Mouse (Mus musculus): ENCODE measurements around the gene Usp36. TPM values are rescaled to one million over a fixed set of nuclear protein-coding genes. Genes with fewer than 3 reads are reported as not detected.

Gene Usp36
- polyA plus RNA-seq, 1 experiment from 2014 or later = 13.5 TPM

GRCm38 (mm10) chr11:118212636-118213112, 77.4 kb downstream of the Usp36 start:
- peaks cover 56% of the 10 kb centered on the region for H3K4me1 ChIP-seq (ENCODE audit: control insufficient read depth, insufficient read depth, low read length)
- ATAC-seq (replicated peaks; ENCODE audit: extremely low read depth, insufficient read depth, low FRiP score) = no peak
- H3K36me3 ChIP-seq (ENCODE audit: control insufficient read depth, insufficient read depth) = no peaks in the 10 kb centered on the region
- H3K9ac ChIP-seq (ENCODE audit: low read length) = no peak overlapping the region
- no peak overlapping the region for H3K4me2 ChIP-seq (ENCODE audit: low read depth, low read length)
- 67% methylated on average over 7 of the region's 7 CpGs for WGBS
- H3K9me3 ChIP-seq (replicated peaks; ENCODE audit: control insufficient read depth, low read length) = no peaks in the 10 kb centered on the region
- no peaks in the 10 kb centered on the region for H3K27me3 ChIP-seq (ENCODE audit: control insufficient read depth, insufficient read depth, low read length)
- H3K4me3 ChIP-seq (ENCODE audit: low read length) = no peak overlapping the region
- H3K27ac ChIP-seq (ENCODE audit: low read length) = no peak overlapping the region

- no peaks in the 10 kb centered on the region for H3K9me3 ChIP-seq (replicated peaks; ENCODE audit: control insufficient read depth, low read length)
- no peak for ATAC-seq (replicated peaks; ENCODE audit: extremely low read depth, insufficient read depth, low FRiP score)
- H3K4me2 ChIP-seq (ENCODE audit: low read depth, low read length) = no peak overlapping the region
- H3K27me3 ChIP-seq (ENCODE audit: control insufficient read depth, insufficient read depth, low read length) = no peaks in the 10 kb centered on the region
- H3K9ac ChIP-seq (ENCODE audit: low read length) = no peak overlapping the region; the same call in 1 of the 2 replicates
- WGBS = 54% methylated on average over 10 of the region's 10 CpGs
- peaks cover 60% of the 10 kb centered on the region for H3K4me1 ChIP-seq (ENCODE audit: control insufficient read depth, insufficient read depth, low read length)
- no peak overlapping the region for H3K4me3 ChIP-seq (ENCODE audit: low read length)
- H3K36me3 ChIP-seq (ENCODE audit: control insufficient read depth, insufficient read depth) = no peaks in the 10 kb centered on the region
- H3K27ac ChIP-seq (ENCODE audit: low read length) = peak overlapping the region; percentile 20; the same call in 1 of the 2 replicates
Measured at GRCm38 (mm10) chr11:118211749-118212635, 78.1 kb downstream of the Usp36 start.

DNA sequence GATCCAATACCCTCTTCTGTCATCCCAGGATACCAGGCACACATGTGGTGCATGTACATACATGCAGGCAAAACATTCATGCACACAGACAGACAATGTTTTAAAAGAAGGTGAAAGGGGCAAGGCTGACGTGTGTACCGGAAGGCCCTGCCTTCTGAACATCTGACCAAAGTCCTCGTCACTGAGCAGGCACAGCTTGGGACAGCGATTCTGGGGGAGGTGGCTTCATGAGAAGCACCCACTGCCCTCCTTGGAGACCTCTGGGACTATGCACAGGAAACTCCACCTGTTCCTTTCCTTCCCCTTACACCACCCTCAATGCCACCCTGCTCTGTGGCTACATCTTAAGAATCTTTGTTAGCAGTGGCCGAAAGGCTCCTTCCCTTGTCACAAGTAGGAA, 79.1 kb downstream of the Usp36 start:
- Histone ChIP-seq H3K4me2 (ENCODE audit: low read depth, low read length) (no peak overlapping the region), H3K27ac (ENCODE audit: low read length) (no peak overlapping the region), H3K4me1 (ENCODE audit: control insufficient read depth, insufficient read depth, low read length) (peaks cover 52% of the 10 kb centered on the region), H3K27me3 (ENCODE audit: control insufficient read depth, insufficient read depth, low read length) (no peaks in the 10 kb centered on the region), H3K9ac (ENCODE audit: low read length) (peak overlapping the region; percentile 22; the same call in 1 of the 2 replicates), H3K4me3 (ENCODE audit: low read length) (no peak overlapping the region), H3K36me3 (ENCODE audit: control insufficient read depth, insufficient read depth) (no peaks in the 10 kb centered on the region), H3K9me3 (replicated peaks; ENCODE audit: control insufficient read depth, low read length) (no peaks in the 10 kb centered on the region)
- ATAC-seq (replicated peaks; ENCODE audit: extremely low read depth, insufficient read depth, low FRiP score) = no peak
- WGBS = 80% methylated on average over 5 of the region's 5 CpGs

- no peak overlapping the region for H3K4me2 ChIP-seq (ENCODE audit: low read depth, low read length)
- H3K9ac ChIP-seq (ENCODE audit: low read length) = no peak overlapping the region
- H3K27ac ChIP-seq (ENCODE audit: low read length) = no peak overlapping the region
- no peaks in the 10 kb centered on the region for H3K36me3 ChIP-seq (ENCODE audit: control insufficient read depth, insufficient read depth)
- no peaks in the 10 kb centered on the region for H3K9me3 ChIP-seq (replicated peaks; ENCODE audit: control insufficient read depth, low read length)
- no peak overlapping the region for H3K4me3 ChIP-seq (ENCODE audit: low read length)
- peaks cover 53% of the 10 kb centered on the region for H3K4me1 ChIP-seq (ENCODE audit: control insufficient read depth, insufficient read depth, low read length)
- H3K27me3 ChIP-seq (ENCODE audit: control insufficient read depth, insufficient read depth, low read length) = no peaks in the 10 kb centered on the region
- ATAC-seq (replicated peaks; ENCODE audit: extremely low read depth, insufficient read depth, low FRiP score) = no peak
- WGBS = 63% methylated on average over 4 of the region's 4 CpGs
Measured at GRCm38 (mm10) chr11:118210116-118210515, 79.9 kb downstream of the Usp36 start.

Other genes with a start within 250 kb of the Usp36 start
- gene Dnah17, start 159.6 kb downstream of the Usp36 start, polyA plus RNA-seq (2015; fragmentation: Nextera tagmentation; extraction: Ambion mirVana) = 0.07 and 0.09 TPM in 2 replicates
- gene Cyth1, start 41.7 kb downstream of the Usp36 start, polyA plus RNA-seq (2015; fragmentation: Nextera tagmentation; extraction: Ambion mirVana) = 22.2 and 24.0 TPM in 2 replicates
- gene Cep295nl, start 52.3 kb upstream of the Usp36 start, polyA plus RNA-seq (2015; fragmentation: Nextera tagmentation; extraction: Ambion mirVana) = 0.28 and 0.36 TPM in 2 replicates
- 70.6 and 74.5 TPM in 2 replicates for gene Timp2, start 65.5 kb upstream of the Usp36 start, polyA plus RNA-seq (2015; fragmentation: Nextera tagmentation; extraction: Ambion mirVana)
- 16.8 and 27.5 TPM in 2 replicates for gene Lgals3bp, start 111.8 kb upstream of the Usp36 start, polyA plus RNA-seq (2015; fragmentation: Nextera tagmentation; extraction: Ambion mirVana)
- gene Cant1, start 128.8 kb upstream of the Usp36 start, polyA plus RNA-seq (2015; fragmentation: Nextera tagmentation; extraction: Ambion mirVana) = 19.0 and 20.2 TPM in 2 replicates
- 8.9 and 9.3 TPM in 2 replicates for gene C1qtnf1, start 138.0 kb upstream of the Usp36 start, polyA plus RNA-seq (2015; fragmentation: Nextera tagmentation; extraction: Ambion mirVana)
- gene Engase, start 186.6 kb upstream of the Usp36 start, polyA plus RNA-seq (2015; fragmentation: Nextera tagmentation; extraction: Ambion mirVana) = 4.0 and 5.8 TPM in 2 replicates